Mouse (Mus musculus): ENCODE results near the gene Sdc1.

- no peak for TF ChIP-seq CTCF (conservative IDR thresholded peaks at IDR 0.05 in 1 of 2, IDR thresholded peaks at IDR 0.05 in 1 of 2; ENCODE audit: low read depth in 2 of 2, low read length in 2 of 2)
- no peak for TF ChIP-seq MAX (IDR thresholded peaks at IDR 0.05; ENCODE audit: low read length)
Observed at GRCm38 (mm10) chr12:8784189-8784588, 13.1 kb downstream of the Sdc1 start.

Data from CH12.LX (cell line).